Mouse (Mus musculus): ENCODE data around the gene Olfr106-ps. TPM values are rescaled to one million over a fixed set of nuclear protein-coding genes. Genes with fewer than 3 reads are reported as not detected.

The Olfr106-ps gene
- not detected in 2 replicates for polyA plus RNA-seq (2012; rRNA removed)

GRCm38 (mm10) chr17:37390093-37390492, at the start of gene Olfr106-ps:
Olfr106-ps (plus strand) TSS chr17:37390393.

GRCm38 (mm10) chr17:37359282-37359681, 30.9 kb upstream of the Olfr106-ps start, which contains the start of gene Olfr104-ps:
Olfr104-ps (plus strand) TSS chr17:37359582.

DNA sequence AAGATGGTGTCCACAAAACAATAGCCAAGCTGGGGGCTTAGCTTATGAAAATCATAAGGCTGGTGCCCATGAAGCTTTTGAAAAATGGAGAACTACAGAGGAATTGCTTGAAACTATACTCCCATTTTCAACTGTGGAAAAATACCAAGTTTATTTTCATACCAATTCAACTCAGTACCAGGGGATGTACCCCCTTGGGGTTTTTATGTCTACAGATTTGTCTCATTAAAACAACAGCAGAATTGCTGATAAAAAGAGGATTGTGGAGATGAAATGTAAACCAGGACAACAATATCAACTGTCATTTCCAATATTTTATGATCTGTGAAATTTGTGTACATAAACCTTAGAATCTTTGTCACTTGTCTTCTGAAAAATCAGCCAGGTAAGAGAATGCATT, 11.5 kb upstream of the Olfr106-ps start, which contains the start of gene Olfr105-ps:
Gene Olfr105-ps, plus strand, starts transcription at position 301 of the 400 bp plus-strand sequence.

GRCm38 (mm10) chr17:37398926-37399325, 8.7 kb downstream of the Olfr106-ps start, which contains the start of gene Olfr107:
Olfr107 (plus strand) TSS chr17:37399226.

DNA sequence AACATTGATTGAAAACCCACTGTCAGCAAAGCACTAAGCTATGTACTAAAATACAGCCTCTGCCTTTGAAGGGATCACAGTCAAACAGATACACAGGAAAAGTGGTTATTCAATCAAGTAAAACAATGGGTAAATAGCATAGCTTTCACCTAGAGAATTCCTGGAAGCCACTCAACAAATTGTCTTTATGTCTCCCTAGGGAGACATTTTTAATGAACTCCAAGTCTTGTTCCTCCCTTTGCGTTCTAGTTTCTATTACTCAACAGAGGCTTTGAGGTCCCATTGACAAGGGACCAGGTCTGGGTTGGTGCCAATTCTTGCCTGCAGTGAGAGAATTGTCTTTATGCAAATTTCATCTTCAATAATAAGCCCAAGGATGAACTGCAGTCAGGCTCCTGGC, 55.0 kb downstream of the Olfr106-ps start, which contains the start of gene Olfr108:
Gene Olfr108, plus strand, starts transcription at position 301 of the 400 bp plus-strand sequence.

Other genes with a start within 250 kb of the Olfr106-ps start
- not detected in 2 replicates for gene Olfr93, start 228.9 kb upstream of the Olfr106-ps start, polyA plus RNA-seq (2012; rRNA removed)
- not detected in 2 replicates for gene Ubd, start 196.5 kb upstream of the Olfr106-ps start, polyA plus RNA-seq (2012; rRNA removed)
- gene Olfr94, start 189.4 kb upstream of the Olfr106-ps start, polyA plus RNA-seq (2012; rRNA removed), result not detected in 2 replicates
- not detected in 2 replicates for gene Olfr95, start 177.3 kb upstream of the Olfr106-ps start, polyA plus RNA-seq (2012; rRNA removed)
- not detected in 2 replicates for gene Olfr96, start 170.2 kb upstream of the Olfr106-ps start, polyA plus RNA-seq (2012; rRNA removed)
- gene Olfr97, start 153.1 kb upstream of the Olfr106-ps start, polyA plus RNA-seq (2012; rRNA removed), result not detected in 2 replicates
- not detected in 2 replicates for gene Olfr98, start 126.6 kb upstream of the Olfr106-ps start, polyA plus RNA-seq (2012; rRNA removed)
- 1.7 TPM in 2 replicates for gene H2-M3, start 120.2 kb upstream of the Olfr106-ps start, polyA plus RNA-seq (2012; rRNA removed)
- gene Olfr99, start 106.9 kb upstream of the Olfr106-ps start, polyA plus RNA-seq (2012; rRNA removed), result not detected in 2 replicates
- not detected in 2 replicates for gene Olfr101, start 86.1 kb upstream of the Olfr106-ps start, polyA plus RNA-seq (2012; rRNA removed)
- gene Olfr102, start 73.3 kb upstream of the Olfr106-ps start, polyA plus RNA-seq (2012; rRNA removed), result not detected in 2 replicates
- not detected in 2 replicates for gene Olfr103, start 50.7 kb upstream of the Olfr106-ps start, polyA plus RNA-seq (2012; rRNA removed)
- not detected in 2 replicates for gene Olfr104-ps, start 30.8 kb upstream of the Olfr106-ps start, polyA plus RNA-seq (2012; rRNA removed)
- gene Olfr105-ps, start 11.4 kb upstream of the Olfr106-ps start, polyA plus RNA-seq (2012; rRNA removed), result not detected in 2 replicates
- not detected in 2 replicates for gene Olfr107, start 8.8 kb downstream of the Olfr106-ps start, polyA plus RNA-seq (2012; rRNA removed)
- gene Olfr108, start 55.1 kb downstream of the Olfr106-ps start, polyA plus RNA-seq (2012; rRNA removed), result not detected in 2 replicates
- not detected in 2 replicates for gene Olfr109, start 68.5 kb downstream of the Olfr106-ps start, polyA plus RNA-seq (2012; rRNA removed)
- 0.05 TPM in 1 of 2 replicates, not detected in the other for gene H2-M2, start 93.2 kb downstream of the Olfr106-ps start, polyA plus RNA-seq (2012; rRNA removed)
- gene Olfr110, start 102.1 kb downstream of the Olfr106-ps start, polyA plus RNA-seq (2012; rRNA removed), result not detected in 2 replicates
- 0.03 TPM in 1 of 2 replicates, not detected in the other for gene Olfr111, start 117.6 kb downstream of the Olfr106-ps start, polyA plus RNA-seq (2012; rRNA removed)
- gene Olfr112, start 179.1 kb downstream of the Olfr106-ps start, polyA plus RNA-seq (2012; rRNA removed), result not detected in 2 replicates
- gene Olfr113, start 187.3 kb downstream of the Olfr106-ps start, polyA plus RNA-seq (2012; rRNA removed), result not detected in 2 replicates
- not detected in 2 replicates for gene Olfr114, start 202.3 kb downstream of the Olfr106-ps start, polyA plus RNA-seq (2012; rRNA removed)
- not detected in 2 replicates for gene Olfr115, start 236.7 kb downstream of the Olfr106-ps start, polyA plus RNA-seq (2012; rRNA removed)
- not detected in 2 replicates for gene Olfr116, start 236.8 kb downstream of the Olfr106-ps start, polyA plus RNA-seq (2012; rRNA removed)

Data from stomach, adult 2 months (tissue).